In genomic region chr2:105392514-105392913, GRCm38 (mm10) we compare ENCODE assay signal across 21 mouse cellular contexts. TPM values are rescaled to one million over a fixed set of nuclear protein-coding genes. Genes with fewer than 3 reads are reported as not detected.
A peak's percentile ranks its signal among the peaks of the same experiment; 100 is the strongest.
DNase-seq lines count a peak whose midpoint lies in the region; ATAC-seq lines count a peak whose summit lies in the region.
"Had no signal": no experiment of that assay in that cellular context is flagged by ENCODE, and none has a peak within 500 bp of the region (broad histone marks: within the 10 kb centered on the region; RNA-seq: fewer than 3 reads in every experiment).

No protein-coding gene starts in this region.

- no peak overlapping the region for H3K4me2 ChIP-seq in kidney, embryonic 15.5 days
- no peak overlapping the region for H3K4me2 ChIP-seq in intestine, embryonic 15.5 days (replicated peaks)
- H3K4me2 ChIP-seq: embryonic facial prominence, embryonic 13.5 days; forebrain, embryonic 12.5 days; heart, embryonic 11.5 days; heart, embryonic 15.5 days; hindbrain, embryonic 14.5 days had no signal

- H3K4me3 ChIP-seq in kidney, embryonic 15.5 days (replicated peaks) = no peak overlapping the region
- no peak overlapping the region for H3K4me3 ChIP-seq in intestine, embryonic 15.5 days (replicated peaks)
- H3K4me3 ChIP-seq: embryonic facial prominence, embryonic 13.5 days; forebrain, embryonic 12.5 days; heart, adult 2 months; heart, embryonic 15.5 days; hindbrain, embryonic 10.5 days had no signal

- peak; percentile 29 for DNase-seq in adrenal gland, adult 8-10 months
- DNase-seq in adrenal gland, postnatal 25 days = no peak
- no peak for DNase-seq in kidney, adult 18-20 months
- DNase-seq in kidney, postnatal 4 days = peak; percentile 45 to 59
- DNase-seq in kidney, postnatal 36 days = no peak
- DNase-seq in adrenal gland, postnatal 36 days = peak; percentile 11 to 34
- DNase-seq: cerebellum, adult 18-20 months; cerebellum, adult 9-11 months; cerebellum, postnatal 36 days; gastrocnemius, postnatal 10 days; heart, adult 2 months had no signal

- 40% methylated on average over 2 of the region's 2 CpGs for WGBS in kidney, embryonic 15.5 days
- WGBS in intestine, embryonic 15.5 days = 62% methylated on average over 2 of the region's 2 CpGs

- H3K9ac ChIP-seq in kidney, embryonic 15.5 days = no peak overlapping the region
- H3K9ac ChIP-seq in intestine, embryonic 15.5 days = no peak overlapping the region
- H3K9ac ChIP-seq: embryonic facial prominence, embryonic 13.5 days; forebrain, embryonic 12.5 days; heart, embryonic 15.5 days; hindbrain, embryonic 14.5 days had no signal

- H3K27ac ChIP-seq in kidney, embryonic 15.5 days = no peak overlapping the region
- H3K27ac ChIP-seq in intestine, embryonic 15.5 days = no peak overlapping the region
- H3K27ac ChIP-seq: embryonic facial prominence, embryonic 13.5 days; forebrain, embryonic 12.5 days; heart, adult 2 months; heart, embryonic 15.5 days; hindbrain, embryonic 10.5 days; hindbrain, embryonic 14.5 days had no signal

- peaks cover 25% of the 10 kb centered on the region for H3K4me1 ChIP-seq in kidney, embryonic 15.5 days
- peaks cover 13% of the 10 kb centered on the region for H3K4me1 ChIP-seq in intestine, embryonic 15.5 days (replicated peaks)

- no peaks in the 10 kb centered on the region for H3K27me3 ChIP-seq in kidney, embryonic 15.5 days
- no peaks in the 10 kb centered on the region for H3K27me3 ChIP-seq in intestine, embryonic 15.5 days (replicated peaks)
- H3K27me3 ChIP-seq: CH12.LX; embryonic facial prominence, embryonic 13.5 days; forebrain, embryonic 12.5 days; heart, embryonic 15.5 days had no signal

- no peaks in the 10 kb centered on the region for H3K9me3 ChIP-seq in kidney, embryonic 15.5 days (replicated peaks)
- no peaks in the 10 kb centered on the region for H3K9me3 ChIP-seq in intestine, embryonic 15.5 days
- H3K9me3 ChIP-seq: embryonic facial prominence, embryonic 13.5 days; forebrain, embryonic 12.5 days; heart, embryonic 15.5 days; hindbrain, embryonic 10.5 days had no signal

- H3K36me3 ChIP-seq in kidney, embryonic 15.5 days = peaks cover 83% of the 10 kb centered on the region
- peaks cover 22% of the 10 kb centered on the region for H3K36me3 ChIP-seq in intestine, embryonic 15.5 days

- 0 out of 2 replicates have a peak, but pooled peaks have one; percentile 23 for ATAC-seq in kidney, embryonic 15.5 days (replicated peaks; ENCODE audit: low FRiP score)
- no peak for ATAC-seq in intestine, embryonic 15.5 days
- ATAC-seq: forebrain, embryonic 16.5 days had no signal

RNA-seq across cellular contexts. Expression of gene Rcn1, which starts 6.6 kb away (rescaled TPM):
- 100 to 1,000 TPM in 2 of 4 experiments, 10 to 100 TPM in 2; 34.8 to 283 (median 132) TPM for total RNA-seq in adrenal gland, adult 8-10 months (2022)
- 148 and 158 TPM in 2 replicates for total RNA-seq in adrenal gland, postnatal 25 days (2021)
- 204 and 207 TPM in 2 replicates for polyA plus RNA-seq in kidney, embryonic 15.5 days (2015; fragmentation: Nextera tagmentation; extraction: Ambion mirVana)
- 100 to 1,000 TPM in 1 of 2 experiments, 10 to 100 TPM in 1; 44.0 to 181 TPM for total RNA-seq in adrenal gland, postnatal 36 days (2021)
- 125 and 137 TPM in 2 replicates for polyA plus RNA-seq in intestine, embryonic 15.5 days (2015; fragmentation: Nextera tagmentation; extraction: Ambion mirVana)

Comparison
In these comparisons a context has a peak if more than half of its experiments do, and no peak if none do; other contexts are left out.
1. DNase-seq: peak in adrenal gland, adult 8-10 months (single experiment), kidney, postnatal 4 days (2 of 2) and adrenal gland, postnatal 36 days (2 of 2); none in adrenal gland, postnatal 25 days (single experiment), kidney, adult 18-20 months (single experiment) and kidney, postnatal 36 days (0 of 2).